Comparison of ENCODE assay signal across 25 mouse cellular contexts in the genomic region with DNA sequence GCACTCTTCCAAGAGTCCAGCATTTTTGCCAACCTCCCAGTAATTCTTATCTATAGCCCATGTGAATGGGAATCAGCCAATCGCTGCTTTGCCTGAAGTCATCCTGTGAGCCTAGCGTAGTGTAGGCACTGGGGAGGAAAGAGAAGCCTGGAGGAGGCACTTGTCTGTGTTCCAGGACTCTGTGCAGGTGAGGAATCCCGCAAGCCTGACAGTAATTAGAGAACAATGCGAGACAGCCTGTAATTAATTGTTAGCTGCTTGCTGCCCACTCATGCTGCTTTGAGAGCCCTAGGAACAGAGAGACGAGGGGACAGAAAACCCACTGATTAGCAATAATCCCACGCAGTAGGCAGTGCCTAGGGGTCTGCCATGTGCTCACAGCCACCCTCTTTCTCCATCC. TPM values are rescaled to one million over a fixed set of nuclear protein-coding genes. Genes with fewer than 3 reads are reported as not detected.
"Had no signal": no experiment of that assay in that cellular context is flagged by ENCODE, and none has a peak within 500 bp of the region (broad histone marks: within the 10 kb centered on the region; RNA-seq: fewer than 3 reads in every experiment).

No protein-coding gene starts in this region.

- H3K9me3 ChIP-seq: intestine, embryonic 15.5 days; liver, embryonic 13.5 days; midbrain, embryonic 13.5 days had no signal

- ATAC-seq: intestine, embryonic 15.5 days; midbrain, embryonic 13.5 days; midbrain, embryonic 16.5 days had no signal

- H3K4me2 ChIP-seq: intestine, embryonic 15.5 days; liver, embryonic 13.5 days; midbrain, embryonic 13.5 days had no signal

- H3K9ac ChIP-seq: intestine, embryonic 15.5 days; liver, embryonic 13.5 days; midbrain, embryonic 13.5 days had no signal

- H3K27ac ChIP-seq: intestine, embryonic 15.5 days; liver, embryonic 13.5 days; macrophage; midbrain, embryonic 13.5 days had no signal

- H3K27me3 ChIP-seq: intestine, embryonic 15.5 days; liver, embryonic 13.5 days; midbrain, embryonic 13.5 days had no signal

- H3K4me1 ChIP-seq: liver, embryonic 13.5 days; midbrain, embryonic 13.5 days had no signal

- DNase-seq: kidney, adult 11 months; kidney, adult 8-10 months; kidney, postnatal 14 days; kidney, postnatal 4 days; layer of hippocampus, postnatal 36 days; liver, embryonic 13.5 days; lung, adult 2 months; lung, postnatal 14 days; right cerebral cortex, postnatal 14 days; thymus, adult 2 months; thymus, postnatal 14 days; thymus, postnatal 4 days had no signal

- H3K4me3 ChIP-seq: intestine, embryonic 15.5 days; liver, embryonic 13.5 days; midbrain, embryonic 13.5 days had no signal

- H3K36me3 ChIP-seq: intestine, embryonic 15.5 days; liver, embryonic 13.5 days; midbrain, embryonic 13.5 days had no signal

RNA-seq across cellular contexts. Expression of a gene that starts 59.0 kb away (rescaled TPM):
- polyA plus RNA-seq: intestine, embryonic 15.5 days; kidney, embryonic 16.5 days; limb, embryonic 11.5 days; limb, embryonic 14.5 days; liver, adult 2 months; liver, embryonic 13.5 days; liver, embryonic 16.5 days; lung, adult 2 months; lung, embryonic 16.5 days; macrophage; midbrain, embryonic 13.5 days; midbrain, embryonic 16.5 days; neural tube, embryonic 11.5 days; neural tube, embryonic 14.5 days; spleen, adult 2 months had no signal
